Mouse (Mus musculus): ENCODE data around the gene Camk2d. TPM values are rescaled to one million over a fixed set of nuclear protein-coding genes. Genes with fewer than 3 reads are reported as not detected.

Gene Camk2d
- total and polyA plus RNA-seq, 3 experiments = 66.1 to 80.4 (median 77.3) TPM

DNA sequence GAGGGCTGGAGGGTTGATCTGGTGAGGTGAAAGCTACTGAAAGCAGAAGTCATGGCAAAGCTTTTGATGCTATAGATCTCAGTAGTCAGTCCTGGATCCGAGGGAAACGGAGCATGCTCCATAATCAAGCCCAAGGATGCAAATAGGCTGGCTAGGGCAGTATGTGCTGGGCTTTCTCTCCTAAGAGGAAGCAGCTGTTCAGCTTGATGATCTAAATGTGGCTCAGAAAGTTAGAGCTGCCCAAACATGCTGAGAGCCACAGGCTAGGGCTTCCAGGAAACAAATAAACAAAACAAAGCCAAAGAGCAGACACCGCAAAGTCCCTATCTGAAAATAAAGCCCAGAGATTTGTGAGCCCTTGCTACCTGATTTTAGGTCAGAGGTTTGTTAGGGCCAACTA is 201.7 kb downstream of the Camk2d start (continued):
- TF ChIP-seq MXI1 (IDR thresholded peaks at IDR 0.05; ENCODE audit: low read depth, low read length) (no peak), GABPA (IDR thresholded peaks at IDR 0.05; ENCODE audit: insufficient replicate concordance, low read depth, low read length) (no peak)

DNA sequence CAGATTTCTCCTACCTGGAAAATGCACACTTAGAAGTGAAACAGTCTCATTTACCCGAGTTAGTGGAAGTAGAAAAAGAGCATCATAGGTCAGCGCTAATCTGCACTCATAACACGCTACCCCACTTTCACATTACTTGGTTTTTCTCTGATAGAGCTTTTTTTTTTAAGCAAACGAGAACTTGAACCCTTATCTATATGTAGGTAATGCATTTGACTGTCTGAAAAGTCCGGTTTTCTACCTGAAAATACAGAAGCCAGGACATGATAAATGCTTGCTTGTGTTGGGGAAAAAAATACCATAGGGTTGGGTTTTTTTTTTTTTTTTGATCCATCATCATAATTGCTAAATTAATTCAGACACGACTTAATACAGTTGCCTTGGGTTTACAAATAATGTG is 206.9 kb downstream of the Camk2d start:
- Histone ChIP-seq H3K4me1 (ENCODE audit: control insufficient read depth in 1 of 2, insufficient read depth in 2 of 2) (peaks cover 8 to 55% of the 10 kb centered on the region in 2 experiments; a peak in 3 of 4 replicates), H3K4me3 (replicated peaks in 1 of 3; ENCODE audit: low read depth in 2 of 3, low read length in 2 of 3, poor library complexity in 1 of 3) (no peak overlapping the region), H3K9ac (ENCODE audit: insufficient read depth, low read depth) (no peak overlapping the region), H3K9me3 (replicated peaks; ENCODE audit: low read length) (no peaks in the 10 kb centered on the region), H3K36me3 (replicated peaks in 1 of 2; ENCODE audit: control insufficient read depth in 1 of 2, insufficient read depth in 1 of 2, low read length in 1 of 2) (peaks cover 26 to 58% of the 10 kb centered on the region in 2 experiments), H3K27ac (ENCODE audit: insufficient read depth, low read depth) (no peak overlapping the region), H3K27me3 (replicated peaks) (no peaks in the 10 kb centered on the region), H3K79me2 (replicated peaks; ENCODE audit: control insufficient read depth, extremely low read depth, insufficient read depth, poor library complexity, severe bottlenecking) (no peaks in the 10 kb centered on the region), H3K4me2 (ENCODE audit: insufficient read depth, low read depth, poor library complexity, severe bottlenecking) (no peak overlapping the region)
- TF ChIP-seq TCF12 (IDR thresholded peaks at IDR 0.05; ENCODE audit: low read depth, low read length) (no peak), ZMIZ1 (IDR thresholded peaks at IDR 0.05; ENCODE audit: low read depth, low read length) (no peak), E2F4 (IDR thresholded peaks at IDR 0.05; ENCODE audit: insufficient replicate concordance, low read depth, low read length) (no peak), PAX5 (IDR thresholded peaks at IDR 0.05; ENCODE audit: low read length) (no peak), KAT2A (IDR thresholded peaks at IDR 0.05; ENCODE audit: insufficient replicate concordance, low read length) (no peak)
- in situ Hi-C loops (cut with MboI; ENCODE audit: low pct_ligation_motif_present, low pct_unique_long_range_greater_than_20kb, low sequenced_read_pairs) (no loop called here), dilution Hi-C loops (cut with MboI; ENCODE audit: extremely low pct_ligation_motif_present, extremely low pct_unique_long_range_greater_than_20kb, low sequenced_read_pairs) (no loop called here)
- no peak for DNase-seq (ENCODE audit: extremely low read depth)

DNA sequence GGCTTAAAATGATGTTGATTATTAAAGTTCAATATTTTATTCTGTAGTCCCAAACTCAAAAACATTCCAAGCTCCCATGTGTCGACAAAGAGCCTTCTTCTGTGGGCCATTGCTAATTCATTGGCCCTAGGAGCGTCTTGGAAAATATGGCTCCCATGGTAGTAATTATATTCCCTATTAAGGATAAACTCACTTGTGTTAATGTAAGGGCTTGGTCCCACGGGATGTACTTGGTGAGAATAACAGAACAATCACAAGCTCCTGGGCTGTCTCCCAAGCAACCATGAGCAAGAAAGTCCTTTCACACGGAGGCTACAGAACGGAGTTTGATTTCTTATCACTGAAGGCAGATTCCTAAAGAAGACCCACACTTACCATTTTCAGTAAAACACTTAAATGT is 208.9 kb downstream of the Camk2d start:
- dilution Hi-C loops (cut with MboI; ENCODE audit: extremely low pct_ligation_motif_present, extremely low pct_unique_long_range_greater_than_20kb, low sequenced_read_pairs) = no loop called here
- Histone ChIP-seq H3K36me3 (replicated peaks in 1 of 2; ENCODE audit: control insufficient read depth in 1 of 2, insufficient read depth in 1 of 2, low read length in 1 of 2) (peaks cover 12 to 40% of the 10 kb centered on the region in 2 experiments), H3K9ac (ENCODE audit: insufficient read depth, low read depth) (no peak overlapping the region), H3K79me2 (replicated peaks; ENCODE audit: control insufficient read depth, extremely low read depth, insufficient read depth, poor library complexity, severe bottlenecking) (no peaks in the 10 kb centered on the region), H3K9me3 (replicated peaks; ENCODE audit: low read length) (no peaks in the 10 kb centered on the region), H3K4me1 (ENCODE audit: control insufficient read depth in 1 of 2, insufficient read depth in 2 of 2) (peaks cover 6 to 70% of the 10 kb centered on the region in 2 experiments; a peak in 3 of 4 replicates), H3K4me3 (replicated peaks in 1 of 3; ENCODE audit: low read depth in 2 of 3, low read length in 2 of 3, poor library complexity in 1 of 3) (no peak overlapping the region), H3K27ac (ENCODE audit: insufficient read depth, low read depth) (no peak overlapping the region), H3K4me2 (ENCODE audit: insufficient read depth, low read depth, poor library complexity, severe bottlenecking) (no peak overlapping the region), H3K27me3 (replicated peaks) (no peaks in the 10 kb centered on the region)
- TF ChIP-seq JUND (conservative IDR thresholded peaks at IDR 0.05; ENCODE audit: low read depth, low read length) (no peak), MAX (IDR thresholded peaks at IDR 0.05; ENCODE audit: low read length) (no peak), USF2 (conservative IDR thresholded peaks at IDR 0.05; ENCODE audit: low read depth, low read length) (no peak), GABPA (IDR thresholded peaks at IDR 0.05; ENCODE audit: insufficient replicate concordance, low read depth, low read length) (no peak), EP300 (IDR thresholded peaks at IDR 0.05; ENCODE audit: low read length) (no peak), BHLHE40 (IDR thresholded peaks at IDR 0.05; ENCODE audit: low read depth, low read length) (no peak), ELF1 (IDR thresholded peaks at IDR 0.05; ENCODE audit: low read depth, low read length) (no peak), CHD1 (IDR thresholded peaks at IDR 0.05; ENCODE audit: low read depth, low read length) (no peak), RAD21 (IDR thresholded peaks at IDR 0.05; ENCODE audit: low read depth, low read length) (no peak), NRF1 (IDR thresholded peaks at IDR 0.05; ENCODE audit: low read depth, low read length) (no peak), IRF4 (IDR thresholded peaks at IDR 0.05; ENCODE audit: low read depth, low read length) (no peak), MAZ (IDR thresholded peaks at IDR 0.05; ENCODE audit: low read depth, low read length) (no peak), ZNF384 (IDR thresholded peaks at IDR 0.05; ENCODE audit: low read depth, low read length) (no peak), ETS1 (conservative IDR thresholded peaks at IDR 0.05; ENCODE audit: low read depth, low read length) (no peak), HCFC1 (IDR thresholded peaks at IDR 0.05; ENCODE audit: low read depth, low read length) (no peak), MYC (IDR thresholded peaks at IDR 0.05; ENCODE audit: low read depth, low read length) (no peak), POLR2A (IDR thresholded peaks at IDR 0.05; ENCODE audit: low read depth, low read length) (no peak), MEF2A (IDR thresholded peaks at IDR 0.05; ENCODE audit: borderline replicate concordance, low read depth, low read length) (no peak), MXI1 (IDR thresholded peaks at IDR 0.05; ENCODE audit: low read depth, low read length) (no peak), E2F4 (IDR thresholded peaks at IDR 0.05; ENCODE audit: insufficient replicate concordance, low read depth, low read length) (no peak)
- in situ Hi-C loops (cut with MboI; ENCODE audit: low pct_ligation_motif_present, low pct_unique_long_range_greater_than_20kb, low sequenced_read_pairs) = no loop called here
- no peak for DNase-seq (ENCODE audit: extremely low read depth)

All from CH12.LX (cell line).